Mouse (Mus musculus): ENCODE results near the gene Eprs. TPM values are rescaled to one million over a fixed set of nuclear protein-coding genes. Genes with fewer than 3 reads are reported as not detected.

Gene Eprs
- polyA plus RNA-seq, 2 experiments: 22.9 to 83.7 TPM

GRCm38 (mm10) chr1:185451077-185451476 is 88.2 kb downstream of the Eprs start:
- no peak for DNase-seq (ENCODE audit: low read depth in 3 of 3, low spot score in 3 of 3)
- H3K9me3 ChIP-seq (ENCODE audit: control insufficient read depth, low read length): no peaks in the 10 kb centered on the region
- no peak for TF ChIP-seq CTCF (IDR thresholded peaks at IDR 0.05; ENCODE audit: low read depth)
- TF ChIP-seq EP300 (IDR thresholded peaks at IDR 0.05; ENCODE audit: low read depth): no peak
- peak overlapping the region; percentile 15; the same call in 1 of the 2 replicates for H3K9ac ChIP-seq (replicated peaks)
- H3K36me3 ChIP-seq (replicated peaks; ENCODE audit: control insufficient read depth, insufficient read depth, low read depth): no peaks in the 10 kb centered on the region
- H3K27me3 ChIP-seq (ENCODE audit: control insufficient read depth, insufficient read depth, low read length): 0 out of 2 replicates have a peak, but pooled peaks cover 2% of the 10 kb centered on the region
- peaks cover 44 to 45% of the 10 kb centered on the region in 2 experiments for H3K4me1 ChIP-seq (replicated peaks; ENCODE audit: control insufficient read depth in 2 of 2, insufficient read depth in 2 of 2, low read length in 1 of 2)
- peak overlapping the region; percentile 37 for H3K4me2 ChIP-seq (ENCODE audit: low read depth)
- peak overlapping the region; percentile 97 for H3K27ac ChIP-seq
- ATAC-seq (ENCODE audit: insufficient read depth): no peak
- 64% methylated on average over 8 of the region's 8 CpGs for WGBS (ENCODE audit: insufficient replicate concordance)
- H3K4me3 ChIP-seq (ENCODE audit: insufficient read depth in 1 of 2, low read depth in 2 of 2, low read length in 2 of 2): no peak overlapping the region

- H3K36me3 ChIP-seq (replicated peaks; ENCODE audit: control insufficient read depth, insufficient read depth, low read depth): peaks cover 3% of the 10 kb centered on the region
- WGBS (ENCODE audit: insufficient replicate concordance): 38% methylated on average over 3 of the region's 3 CpGs
- TF ChIP-seq CTCF (IDR thresholded peaks at IDR 0.05; ENCODE audit: low read depth) (no peak), EP300 (IDR thresholded peaks at IDR 0.05; ENCODE audit: low read depth) (peak; percentile 86)
- H3K4me2 ChIP-seq (ENCODE audit: low read depth): peak overlapping the region; percentile 37
- no peak overlapping the region for H3K4me3 ChIP-seq (ENCODE audit: insufficient read depth in 1 of 2, low read depth in 2 of 2, low read length in 2 of 2)
- H3K9me3 ChIP-seq (ENCODE audit: control insufficient read depth, low read length): no peaks in the 10 kb centered on the region
- peaks cover 45 to 47% of the 10 kb centered on the region in 2 experiments for H3K4me1 ChIP-seq (replicated peaks; ENCODE audit: control insufficient read depth in 2 of 2, insufficient read depth in 2 of 2, low read length in 1 of 2)
- ATAC-seq (ENCODE audit: insufficient read depth): no peak
- DNase-seq (ENCODE audit: low read depth in 3 of 3, low spot score in 3 of 3): peak in 2 of 3 experiments; percentile 51 to 57
- peak overlapping the region; percentile 97 for H3K27ac ChIP-seq
- peak overlapping the region; percentile 15; the same call in 1 of the 2 replicates for H3K9ac ChIP-seq (replicated peaks)
- 0 out of 2 replicates have a peak, but pooled peaks cover 2% of the 10 kb centered on the region for H3K27me3 ChIP-seq (ENCODE audit: control insufficient read depth, insufficient read depth, low read length)
Measured at GRCm38 (mm10) chr1:185451495-185451894, 88.7 kb downstream of the Eprs start.

GRCm38 (mm10) chr1:185452461-185452860 is 89.6 kb downstream of the Eprs start:
- H3K27ac ChIP-seq: peak overlapping the region; percentile 97
- H3K4me3 ChIP-seq (ENCODE audit: insufficient read depth in 1 of 2, low read depth in 2 of 2, low read length in 2 of 2): no peak overlapping the region
- TF ChIP-seq EP300 (IDR thresholded peaks at IDR 0.05; ENCODE audit: low read depth) (peak; percentile 59; the same call in 1 of the 2 replicates), CTCF (IDR thresholded peaks at IDR 0.05; ENCODE audit: low read depth) (no peak)
- 53% methylated on average over 6 of the region's 6 CpGs for WGBS (ENCODE audit: insufficient replicate concordance)
- no peaks in the 10 kb centered on the region for H3K9me3 ChIP-seq (ENCODE audit: control insufficient read depth, low read length)
- H3K4me2 ChIP-seq (ENCODE audit: low read depth): no peak overlapping the region
- ATAC-seq (ENCODE audit: insufficient read depth) (no peak), DNase-seq (ENCODE audit: low read depth in 3 of 3, low spot score in 3 of 3) (no peak)
- peaks cover 55 to 56% of the 10 kb centered on the region in 2 experiments for H3K4me1 ChIP-seq (replicated peaks; ENCODE audit: control insufficient read depth in 2 of 2, insufficient read depth in 2 of 2, low read length in 1 of 2)
- H3K36me3 ChIP-seq (replicated peaks; ENCODE audit: control insufficient read depth, insufficient read depth, low read depth): peaks cover 12% of the 10 kb centered on the region
- 0 out of 2 replicates have a peak, but pooled peaks cover 2% of the 10 kb centered on the region for H3K27me3 ChIP-seq (ENCODE audit: control insufficient read depth, insufficient read depth, low read length)
- H3K9ac ChIP-seq (replicated peaks): no peak overlapping the region

GRCm38 (mm10) chr1:185454144-185454543 is 91.3 kb downstream of the Eprs start:
- no peak for DNase-seq (ENCODE audit: low read depth in 3 of 3, low spot score in 3 of 3)
- Histone ChIP-seq H3K27me3 (ENCODE audit: control insufficient read depth, insufficient read depth, low read length) (0 out of 2 replicates have a peak, but pooled peaks cover 2% of the 10 kb centered on the region), H3K9me3 (ENCODE audit: control insufficient read depth, low read length) (no peaks in the 10 kb centered on the region), H3K4me3 (ENCODE audit: insufficient read depth in 1 of 2, low read depth in 2 of 2, low read length in 2 of 2) (peak overlapping the region; percentile 9 to 87), H3K4me1 (replicated peaks; ENCODE audit: control insufficient read depth in 2 of 2, insufficient read depth in 2 of 2, low read length in 1 of 2) (peaks cover 62 to 69% of the 10 kb centered on the region in 2 experiments), H3K9ac (replicated peaks) (peak overlapping the region; percentile 82), H3K27ac (peak overlapping the region; percentile 97), H3K4me2 (ENCODE audit: low read depth) (peak overlapping the region; percentile 87), H3K36me3 (replicated peaks; ENCODE audit: control insufficient read depth, insufficient read depth, low read depth) (peaks cover 24% of the 10 kb centered on the region)
- 13% methylated on average over 4 of the region's 4 CpGs for WGBS (ENCODE audit: insufficient replicate concordance)
- ATAC-seq (ENCODE audit: insufficient read depth): peak; percentile 4; the same call in 1 of the 2 replicates
- TF ChIP-seq CTCF (IDR thresholded peaks at IDR 0.05; ENCODE audit: low read depth) (no peak), EP300 (IDR thresholded peaks at IDR 0.05; ENCODE audit: low read depth) (no peak)

- Histone ChIP-seq H3K27ac (peak within 1 kb of the TSS; percentile 97), H3K4me3 (ENCODE audit: insufficient read depth in 1 of 2, low read depth in 2 of 2, low read length in 2 of 2) (peak within 1 kb of the TSS; percentile 79 to 87), H3K4me1 (replicated peaks; ENCODE audit: control insufficient read depth in 2 of 2, insufficient read depth in 2 of 2, low read length in 1 of 2) (peaks cover 63 to 71% of the 10 kb centered on the region in 2 experiments), H3K4me2 (ENCODE audit: low read depth) (peak within 1 kb of the TSS; percentile 87), H3K9ac (replicated peaks) (peak within 1 kb of the TSS; percentile 90), H3K27me3 (ENCODE audit: control insufficient read depth, insufficient read depth, low read length) (0 out of 2 replicates have a peak, but pooled peaks cover 2% of the 10 kb centered on the region), H3K36me3 (replicated peaks; ENCODE audit: control insufficient read depth, insufficient read depth, low read depth) (peaks cover 28% of the 10 kb centered on the region), H3K9me3 (ENCODE audit: control insufficient read depth, low read length) (no peaks in the 10 kb centered on the region)
- TF ChIP-seq EP300 (IDR thresholded peaks at IDR 0.05; ENCODE audit: low read depth) (peak; percentile 96), CTCF (IDR thresholded peaks at IDR 0.05; ENCODE audit: low read depth) (no peak)
- DNase-seq (ENCODE audit: low read depth in 3 of 3, low spot score in 3 of 3) (peak; percentile 96 to 97 (median 97)), ATAC-seq (ENCODE audit: insufficient read depth) (peak; percentile 96)
- WGBS (ENCODE audit: insufficient replicate concordance): under 1% methylated on average over 18 of the region's 18 CpGs
Measured at GRCm38 (mm10) chr1:185454575-185454954, 91.7 kb downstream of the Eprs start, which contains the start of gene Slc30a10. TSS of gene Slc30a10 (plus strand) at chr1:185454848.
